Mouse (Mus musculus) adrenal gland, adult (tissue): ENCODE data around the gene Mcf2.

Experiments
- DNase-seq, 2 experiments: peaks; one replicate each; pipeline ENCODE4 v3.0.0; 2022 to 2023; ENCODE audit warnings: low spot score in 1 of 2; ENCODE audit not compliant: inconsistent age in 2 of 2

Mcf2 gene

GRCm38 (mm10) chrX:60178744-60179458, at the start of gene Mcf2:
TSS of gene Mcf2 (minus strand) at chrX:60179089.
- DNase-seq, result peak in 1 of 2 experiments; percentile 19

DNA sequence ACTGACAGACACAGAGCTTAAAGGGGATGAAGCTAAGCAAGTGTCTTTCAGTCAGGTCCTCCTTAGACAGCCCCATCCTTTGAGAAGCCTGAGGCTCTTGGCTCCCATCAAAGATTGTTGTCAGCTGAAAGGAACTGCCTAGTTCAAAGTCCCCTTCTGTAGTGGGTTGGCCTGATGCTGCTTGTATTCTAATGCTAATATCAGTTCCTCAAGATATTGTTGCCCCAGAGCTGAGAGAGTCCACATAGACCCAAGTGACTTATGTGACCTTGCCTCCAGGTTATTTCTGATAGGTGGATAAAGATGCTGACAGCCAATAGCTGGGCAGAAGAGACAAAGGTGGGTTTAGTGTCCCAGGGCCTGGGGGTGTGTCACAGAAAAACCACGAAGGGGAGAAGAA, 8.8 kb upstream of the Mcf2 start:
- DNase-seq, result no peak

DNA sequence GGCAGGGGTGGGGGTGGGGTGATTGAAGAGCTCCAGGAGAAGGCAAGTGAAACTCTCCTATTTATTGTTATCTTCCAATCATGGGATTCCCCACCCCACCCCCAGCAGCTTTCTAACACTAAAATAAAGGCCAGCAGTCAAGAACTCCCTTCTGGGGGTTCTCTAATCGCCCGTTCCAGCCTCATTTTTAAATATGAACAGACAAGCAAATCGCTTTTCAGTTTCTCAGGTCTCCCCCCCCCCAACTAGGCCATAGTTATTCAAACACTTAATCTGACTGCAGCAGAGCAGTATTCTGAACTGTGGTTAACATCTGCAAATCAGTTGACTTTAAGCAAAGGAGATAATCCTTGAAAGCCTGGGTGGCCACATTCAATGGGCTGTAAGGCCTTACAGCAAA, 3.7 kb upstream of the Mcf2 start:
- no peak for DNase-seq

DNA sequence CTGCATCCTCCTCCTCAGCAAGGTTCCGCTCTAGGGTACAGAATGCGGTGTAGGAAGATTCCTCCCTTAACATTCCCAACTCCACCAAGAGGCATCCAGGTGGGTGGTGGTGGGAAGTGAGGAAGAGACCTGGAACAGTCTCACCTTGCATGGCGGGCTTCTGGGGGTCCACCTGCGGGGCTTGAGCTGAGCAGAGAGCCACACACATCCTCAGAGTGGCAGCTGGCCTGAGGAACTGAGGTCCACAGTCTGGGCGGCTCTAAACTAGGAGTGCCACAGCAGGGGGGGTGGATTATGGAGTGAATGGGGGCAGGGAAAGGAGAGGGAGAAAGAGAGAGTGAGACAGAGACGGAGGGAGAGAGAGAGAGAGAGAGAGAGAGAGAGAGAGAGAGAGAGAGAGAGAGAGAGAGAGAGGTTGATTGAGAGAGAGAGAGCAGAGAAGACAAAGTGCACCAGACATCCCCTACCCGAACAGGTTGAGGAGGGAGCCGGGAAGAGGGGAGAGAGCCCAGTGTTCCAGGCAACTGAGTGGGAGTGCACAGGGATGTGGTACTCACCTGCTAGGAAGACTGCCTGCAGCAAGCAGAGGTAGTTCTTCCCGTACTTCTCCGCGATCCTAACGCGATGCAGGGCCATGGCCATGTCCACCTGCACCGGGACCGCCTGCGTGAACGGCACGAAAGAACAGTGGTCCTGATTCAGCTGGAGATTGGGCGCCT, 705 bp downstream of the Mcf2 start:
- DNase-seq, result peak in 1 of 2 experiments; percentile 15

DNA sequence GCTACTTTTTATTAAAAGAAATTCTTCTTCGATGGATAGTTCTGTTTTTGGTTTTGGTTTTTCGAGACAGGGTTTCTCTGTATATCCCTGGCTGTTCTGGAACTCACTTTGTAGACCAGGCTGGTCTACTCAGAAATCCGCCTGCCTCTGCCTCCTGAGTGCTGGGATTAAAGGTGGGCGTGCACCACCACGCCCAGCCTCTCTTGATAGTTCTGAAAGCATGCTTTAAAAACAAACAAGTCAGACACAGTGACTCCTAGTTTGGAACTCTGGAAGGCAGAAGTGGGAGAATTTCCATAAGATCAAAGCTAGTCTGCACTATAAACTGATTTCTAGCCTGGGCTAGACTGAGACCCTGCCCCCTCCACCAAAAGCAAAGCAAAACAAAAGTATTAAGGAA, 8.8 kb downstream of the Mcf2 start:
- no peak for DNase-seq

GRCm38 (mm10) chrX:60169511-60169910, 9.4 kb downstream of the Mcf2 start:
- DNase-seq, result no peak

DNA sequence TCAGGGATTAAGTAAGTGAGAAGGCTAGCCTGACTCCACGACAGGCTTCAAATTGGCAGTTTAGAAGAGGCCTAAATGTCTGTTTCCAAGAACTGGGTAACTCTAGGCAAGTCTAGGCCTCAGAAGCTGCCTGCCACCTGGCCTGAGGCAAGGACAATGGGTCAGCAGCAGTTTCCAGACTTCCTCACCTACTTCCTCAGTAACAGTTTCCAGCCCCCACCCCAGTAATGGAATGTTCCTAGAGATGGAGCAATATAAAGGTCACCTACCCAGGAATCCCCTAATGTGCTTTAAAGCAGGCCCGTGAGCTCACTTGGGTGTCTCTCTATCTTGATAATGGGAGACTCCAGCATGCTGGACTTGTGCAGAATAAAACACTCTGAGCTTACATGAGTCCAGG, 10.1 kb downstream of the Mcf2 start:
- no peak for DNase-seq

- peak in 1 of 2 experiments; percentile 27 for DNase-seq
These were observed 31.5 kb downstream of the Mcf2 start for GRCm38 (mm10) chrX:60147268-60147974.

- no peak for DNase-seq
These were observed 103.5 kb downstream of the Mcf2 start for GRCm38 (mm10) chrX:60075359-60075758.

DNA sequence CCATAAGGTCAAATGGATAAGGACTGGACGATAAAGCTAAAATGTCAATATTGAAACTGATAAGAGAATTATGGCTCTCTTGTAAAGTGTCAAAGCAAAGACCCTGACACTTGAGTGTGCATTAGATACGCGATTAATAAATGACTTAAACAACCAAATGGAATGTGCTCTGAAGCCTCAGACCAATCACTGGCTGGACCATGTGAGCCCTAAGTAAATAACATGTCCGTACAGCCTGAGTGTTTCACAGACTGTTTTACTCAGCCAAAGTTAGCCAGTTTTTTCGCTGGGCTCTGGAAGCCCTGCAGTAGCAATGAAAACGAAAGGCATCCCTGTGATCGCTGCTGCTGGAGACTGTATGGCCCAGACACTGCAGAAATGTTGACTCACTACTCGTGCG, 123.7 kb downstream of the Mcf2 start:
- DNase-seq, result no peak

DNA sequence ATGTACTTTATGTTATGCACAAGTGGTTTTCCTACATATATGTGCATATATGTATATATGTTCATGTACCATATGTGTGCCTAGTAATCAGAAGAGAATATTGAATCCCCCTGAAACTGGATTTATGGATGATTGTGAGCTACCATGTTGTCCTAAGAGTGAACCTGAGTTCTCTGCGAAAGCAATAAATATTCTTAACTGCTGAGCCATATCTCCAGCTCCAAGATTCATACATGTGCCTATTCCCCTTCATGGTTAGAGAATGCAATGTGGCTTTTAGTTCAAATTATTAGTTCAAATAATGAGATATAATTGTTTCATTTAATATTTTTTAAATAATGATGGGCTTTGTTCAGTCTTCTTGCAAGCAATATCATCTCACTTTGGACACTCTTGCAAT, 124.1 kb downstream of the Mcf2 start:
- no peak for DNase-seq

DNA sequence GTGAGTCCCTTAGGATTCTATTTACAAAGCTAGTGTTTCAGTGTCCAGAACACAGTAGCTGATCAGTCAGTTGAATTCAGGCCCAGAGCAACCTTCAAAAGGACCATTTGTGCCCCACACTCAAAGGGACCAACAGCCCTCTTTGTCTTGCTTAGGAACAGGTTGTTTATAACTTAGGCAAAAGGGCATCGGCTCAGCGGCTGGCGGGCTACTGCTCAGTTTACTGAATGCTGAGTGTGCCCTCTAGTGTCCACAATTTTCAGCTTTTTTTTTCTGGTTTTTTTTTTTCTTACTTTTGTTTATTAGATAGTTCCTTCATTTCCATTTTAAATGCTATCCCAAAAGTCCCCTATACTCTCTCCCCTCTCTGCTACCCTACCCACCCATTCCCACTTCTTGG, 152.2 kb downstream of the Mcf2 start:
- peak; percentile 6 to 50 for DNase-seq

DNA sequence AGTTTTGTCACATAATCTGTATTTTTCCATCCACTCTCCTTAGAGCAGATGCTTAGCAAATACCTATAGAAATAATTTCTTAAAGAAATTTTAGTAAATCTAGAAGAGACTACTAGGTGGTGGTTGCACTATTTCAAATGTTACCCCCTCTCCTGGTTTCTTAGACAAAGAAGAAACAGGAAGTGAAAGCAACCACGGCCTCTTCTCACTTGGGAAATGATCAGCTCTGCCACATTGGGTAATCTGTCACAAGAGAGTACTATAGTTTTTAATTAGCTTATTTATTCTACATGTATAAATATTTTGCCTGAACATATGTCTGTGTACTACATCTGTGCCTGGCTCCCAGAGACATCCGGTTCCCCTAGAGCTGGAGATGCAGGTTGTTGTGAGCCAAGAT, 157.3 kb downstream of the Mcf2 start:
- DNase-seq, result no peak

DNA sequence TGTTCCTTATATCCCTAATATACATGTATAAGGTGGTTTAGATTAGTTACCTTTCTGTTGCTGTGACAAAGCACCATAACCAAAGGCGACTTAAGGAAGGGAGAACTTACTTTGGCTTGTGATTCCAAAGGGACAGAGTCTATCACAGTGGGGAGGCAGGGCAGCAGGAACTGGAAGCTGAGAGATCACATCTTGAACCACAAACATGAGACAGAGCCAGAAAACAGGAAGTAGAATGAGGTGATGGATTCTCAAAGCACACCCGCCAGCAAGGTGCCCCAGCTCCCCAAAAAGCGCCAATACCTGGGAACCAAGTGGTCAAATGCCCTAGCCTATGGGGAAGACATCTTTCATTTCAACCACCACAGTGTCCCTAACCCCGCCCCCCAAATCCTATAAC, 157.9 kb downstream of the Mcf2 start:
- no peak for DNase-seq

- no peak for DNase-seq
These were observed 164.3 kb downstream of the Mcf2 start for GRCm38 (mm10) chrX:60014588-60014987.

GRCm38 (mm10) chrX:60013084-60013676, 165.7 kb downstream of the Mcf2 start:
- peak; percentile 25 to 67 for DNase-seq
